Mouse (Mus musculus) embryonic stem cell, embryonic (primary cell): ENCODE results near the gene Snrnp70.

Experiments
- CTCF ChIA-PET, 4 experiments: fragments of 300-600 bp in 2 of 4; fragments of 350-600 bp in 2 of 4; sonication (Branson Sonifier 250); formaldehyde crosslinking; loops; one replicate each; lab custom pipeline; 2022; ENCODE audit warnings: inconsistent platforms in 2 of 4; lab: Charles Lee
- POLR2A ChIA-PET, 4 experiments: fragments of 300-600 bp in 2 of 4; fragments of 350-600 bp in 2 of 4; sonication (Branson Sonifier 250); formaldehyde crosslinking; loops; one replicate each; lab custom pipeline; 2022; ENCODE audit warnings: antibody characterized with exemption in 4 of 4, inconsistent platforms in 1 of 4; lab: Charles Lee

Snrnp70 gene

DNA sequence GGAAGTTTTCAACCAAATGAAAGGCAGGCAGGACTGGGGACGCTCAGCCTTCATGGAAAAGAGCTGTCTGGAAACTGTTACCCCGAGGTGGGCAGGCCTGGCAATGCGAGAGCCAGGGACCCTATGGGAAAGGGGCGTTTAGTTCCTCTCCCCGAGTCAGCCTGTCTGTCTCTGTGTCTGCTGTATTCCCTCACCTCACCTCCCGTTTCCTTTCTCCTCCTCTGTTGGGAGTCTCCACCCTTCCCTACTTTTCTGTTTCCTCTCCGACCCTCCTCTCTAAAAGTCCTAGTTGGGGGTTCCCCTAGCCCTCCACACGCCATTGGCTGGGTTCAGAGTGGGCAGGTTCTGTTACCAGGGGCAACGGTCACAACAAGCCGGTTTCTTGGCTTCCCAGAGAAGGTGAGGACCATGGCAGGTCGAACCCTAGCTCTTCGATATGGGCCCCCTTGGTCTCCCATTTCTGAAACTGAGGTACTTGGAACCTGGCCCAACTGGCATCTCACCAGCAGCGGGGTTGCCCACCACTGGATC lies 22.5 kb upstream of the Snrnp70 start:
- ChIA-PET CTCF (interaction anchor here in 3 of 4 experiments (0.6 to 6.0 kb wide), 9 partner anchors 13 to 155 kb away, joined by 3 to 39 read pairs (median 6); partner anchors contain the start of genes Gys1 (in 2 of the 3) and Kcna7 (in 1 of the 3)), POLR2A (interaction anchor here (0.7 to 8.4 kb wide), 25 partner anchors 9 to 454 kb away, joined by 3 to 114 read pairs (median 4); partner anchors contain the start of genes Gys1 (in 3 of the 4), Snrnp70 (in 2 of the 4), Ftl1 (in 1 of the 4) and Kcna7 (in 1 of the 4))

DNA sequence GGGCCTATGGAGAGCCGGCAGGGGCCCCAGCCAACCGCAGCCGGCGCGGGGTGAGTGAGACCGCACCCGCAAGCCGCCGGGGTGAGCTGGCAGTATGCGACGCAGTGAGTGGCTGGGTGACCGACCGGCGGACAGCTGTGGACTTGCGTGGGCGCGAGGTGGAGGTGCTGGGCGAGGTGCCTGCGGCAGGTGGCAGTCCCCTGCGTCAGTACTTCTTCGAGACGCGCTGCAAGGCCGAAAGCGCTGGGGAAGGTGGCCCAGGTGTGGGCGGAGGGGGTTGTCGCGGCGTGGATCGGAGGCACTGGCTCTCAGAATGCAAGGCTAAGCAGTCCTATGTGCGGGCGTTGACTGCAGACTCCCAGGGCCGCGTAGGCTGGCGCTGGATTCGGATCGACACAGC lies 20.1 kb upstream of the Snrnp70 start:
- CTCF ChIA-PET = interaction anchor here in 2 of 4 experiments (0.6 to 2.4 kb wide), 6 partner anchors 10 to 747 kb away, joined by 3 to 13 read pairs (median 6); partner anchors contain the start of genes Gys1 (in 2 of the 2) and Kcna7 (in 1 of the 2)
- POLR2A ChIA-PET = interaction anchor here in 3 of 4 experiments (0.6 to 8.4 kb wide), 12 partner anchors 9 to 394 kb away, joined by 3 to 114 read pairs (median 4); partner anchors contain the start of genes Gys1 (in 2 of the 3), Kcna7 (in 1 of the 3), Ppfia3 (in 1 of the 3) and Ruvbl2 (in 1 of the 3)

DNA sequence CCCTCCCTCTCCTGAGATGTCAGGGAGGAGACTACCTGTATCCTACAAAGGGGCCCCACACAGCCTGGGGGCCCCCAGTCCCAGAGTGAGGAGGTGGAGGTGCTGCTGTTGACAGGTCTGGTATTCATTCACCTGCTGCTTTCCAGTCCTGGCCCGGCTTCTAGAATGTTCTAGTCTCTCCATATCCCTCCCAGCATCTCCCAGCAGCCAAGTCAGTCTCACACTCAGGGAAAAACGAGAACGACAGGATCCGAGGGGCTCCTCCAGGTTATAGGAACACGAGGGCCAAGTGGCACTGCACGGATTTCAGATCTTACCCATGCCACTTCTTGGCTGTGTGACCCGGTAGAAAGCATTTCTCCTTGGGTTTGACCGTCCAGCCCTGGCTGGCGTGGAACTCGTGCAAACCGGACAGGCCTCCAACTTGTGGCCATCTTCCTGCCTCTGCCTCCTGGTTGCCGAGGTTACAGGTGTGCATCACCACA lies 19.2 kb upstream of the Snrnp70 start:
- POLR2A ChIA-PET = interaction anchor here in 1 of 4 experiments (0.7 to 2.1 kb wide), 3 partner anchors 19 to 61 kb away, joined by 3 to 8 read pairs (median 4); partner anchors contain the start of gene Gys1
- CTCF ChIA-PET = interaction anchor here in 1 of 4 experiments (0.6 kb wide), 1 partner anchor 25 kb away, joined by 3 read pairs; no protein-coding TSS in a partner anchor

DNA sequence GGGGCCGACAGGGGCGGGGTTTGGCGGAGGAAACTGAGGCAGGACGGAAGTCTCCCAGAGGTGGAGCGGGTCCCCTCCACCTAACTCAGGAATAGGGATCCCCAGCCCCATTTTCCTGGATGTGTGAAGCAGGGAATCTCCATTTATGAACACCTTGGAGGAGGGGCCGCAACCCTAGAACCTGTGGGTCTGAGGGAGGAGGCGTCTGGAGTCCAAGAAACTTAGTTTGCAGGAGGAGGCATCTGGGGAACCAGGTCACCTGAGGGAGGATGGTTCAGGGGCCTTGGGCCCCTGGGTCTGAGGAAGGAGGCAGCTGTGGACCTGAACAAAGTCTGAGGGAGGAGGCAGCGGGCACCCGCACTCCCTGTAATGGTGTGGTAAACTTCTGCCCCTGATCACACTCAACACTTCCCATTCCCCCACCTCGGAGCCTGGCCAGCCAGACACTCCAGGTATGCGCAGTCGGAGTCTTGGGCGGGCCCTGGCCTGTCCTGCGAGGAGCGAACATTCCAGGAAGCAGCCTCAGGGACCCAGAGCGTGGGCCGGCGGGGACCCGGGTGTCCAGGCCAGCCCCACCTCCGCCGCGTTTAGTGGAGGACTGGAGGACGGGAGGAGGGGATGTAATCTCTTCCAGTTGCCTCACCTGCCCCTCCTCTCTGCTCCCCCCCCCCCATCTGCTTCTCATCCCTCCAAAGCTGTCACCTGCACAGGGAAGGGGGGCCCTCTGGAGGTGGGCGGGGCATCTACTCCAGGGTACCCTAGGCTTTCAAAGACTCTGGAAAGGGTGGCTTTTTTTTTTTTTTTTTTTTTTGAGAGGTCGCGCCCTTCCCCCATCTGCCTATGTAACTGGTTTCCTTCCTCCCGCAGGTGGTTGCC lies 18.6 kb upstream of the Snrnp70 start:
- ChIA-PET POLR2A (interaction anchor here (0.6 to 2.1 kb wide), 63 partner anchors 8 to 427 kb away, joined by 3 to 19 read pairs (median 4); partner anchors contain the start of genes Gys1 (in 3 of the 4), Kcna7 (in 3 of the 4), Ftl1 (in 2 of the 4) and Ruvbl2 (in 2 of the 4)), CTCF (interaction anchor here (0.6 to 2.1 kb wide), 14 partner anchors 9 to 268 kb away, joined by 3 to 22 read pairs (median 4); partner anchors contain the start of genes Kcna7 (in 2 of the 4), Gys1 (in 1 of the 4), Ppfia3 (in 1 of the 4) and Snrnp70 (in 1 of the 4))

DNA sequence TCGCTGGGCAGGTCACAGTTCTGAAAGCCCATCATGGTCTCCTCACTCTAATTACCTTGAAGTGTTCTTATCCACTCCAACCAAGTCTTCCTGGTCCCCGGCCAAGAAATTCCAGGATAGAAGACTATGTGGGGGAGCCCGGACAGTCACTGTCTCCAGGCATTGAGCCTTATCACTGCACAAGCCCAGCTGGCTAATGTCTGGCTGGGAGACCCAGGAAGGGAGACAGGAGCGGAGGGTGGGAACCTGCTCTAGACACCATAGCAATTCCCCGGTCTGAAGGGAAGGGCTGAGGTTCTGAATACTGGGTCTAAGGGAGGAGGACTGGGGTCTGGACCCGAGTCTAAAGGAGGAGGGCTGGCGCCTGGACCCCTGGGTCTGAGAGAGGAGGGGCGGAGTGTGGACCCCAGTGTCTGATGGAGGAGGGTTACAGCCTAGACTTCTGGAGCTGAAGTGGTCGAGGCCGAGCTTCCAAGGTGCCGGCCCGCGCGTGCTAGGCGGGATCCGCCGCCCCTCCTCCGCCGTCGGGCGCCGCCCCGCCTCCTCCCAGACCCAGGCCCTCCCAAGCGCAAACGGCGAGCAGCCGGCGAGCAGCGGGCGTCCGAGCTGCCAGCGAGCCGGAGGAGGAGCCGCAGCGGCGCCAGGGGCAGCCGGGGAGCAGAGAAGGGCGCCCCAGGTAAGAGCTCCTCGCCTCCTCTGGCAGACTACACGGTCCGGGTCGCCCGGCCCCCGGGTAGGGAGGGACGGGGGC lies 17.7 kb upstream of the Snrnp70 start, which contains the start of gene Ntf5:
Ntf5 (plus strand) TSS at position 583 of the 751 bp plus-strand sequence.
- CTCF ChIA-PET = interaction anchor here (0.6 to 2.1 kb wide), 17 partner anchors 8 to 269 kb away, joined by 3 to 22 read pairs (median 4); partner anchors contain the start of genes Kcna7 (in 3 of the 4), Gys1 (in 1 of the 4), Ppfia3 (in 1 of the 4) and Snrnp70 (in 1 of the 4)
- POLR2A ChIA-PET = interaction anchor here (0.6 to 2.1 kb wide), 69 partner anchors 8 to 427 kb away, joined by 3 to 19 read pairs (median 4); partner anchors contain the start of genes Gys1 (in 3 of the 4), Kcna7 (in 3 of the 4), Snrnp70 (in 3 of the 4) and Ftl1 (in 2 of the 4)

DNA sequence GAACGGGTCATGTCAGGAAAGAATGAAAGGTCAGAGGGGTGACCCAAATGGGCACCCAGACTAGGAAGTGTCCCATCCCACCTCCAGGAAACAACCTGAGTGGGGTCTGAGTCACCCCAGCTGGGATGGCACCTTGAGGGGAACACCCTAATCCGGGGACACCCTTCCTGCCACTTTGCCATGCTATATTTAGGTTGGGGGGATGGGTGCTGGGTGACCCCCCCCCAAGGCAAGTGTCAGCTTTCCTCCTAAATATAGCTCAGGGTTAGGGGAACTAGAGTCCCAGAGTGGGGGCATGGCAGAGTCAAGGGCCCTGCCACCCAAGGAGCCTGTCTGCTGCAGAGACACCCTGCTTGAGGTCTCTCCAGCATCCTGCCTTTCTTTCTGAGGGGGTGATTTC lies 16.9 kb upstream of the Snrnp70 start:
- ChIA-PET POLR2A (interaction anchor here (0.8 to 2.1 kb wide), 20 partner anchors 7 to 320 kb away, joined by 3 to 19 read pairs (median 6); partner anchors contain the start of genes Ftl1 (in 2 of the 4), Gys1 (in 2 of the 4), Ruvbl2 (in 2 of the 4) and Kcna7 (in 1 of the 4)), CTCF (interaction anchor here in 3 of 4 experiments (0.6 to 2.1 kb wide), 4 partner anchors 7 to 112 kb away, joined by 3 to 22 read pairs (median 4); partner anchors contain the start of genes Gys1 (in 1 of the 3) and Kcna7 (in 1 of the 3))

DNA sequence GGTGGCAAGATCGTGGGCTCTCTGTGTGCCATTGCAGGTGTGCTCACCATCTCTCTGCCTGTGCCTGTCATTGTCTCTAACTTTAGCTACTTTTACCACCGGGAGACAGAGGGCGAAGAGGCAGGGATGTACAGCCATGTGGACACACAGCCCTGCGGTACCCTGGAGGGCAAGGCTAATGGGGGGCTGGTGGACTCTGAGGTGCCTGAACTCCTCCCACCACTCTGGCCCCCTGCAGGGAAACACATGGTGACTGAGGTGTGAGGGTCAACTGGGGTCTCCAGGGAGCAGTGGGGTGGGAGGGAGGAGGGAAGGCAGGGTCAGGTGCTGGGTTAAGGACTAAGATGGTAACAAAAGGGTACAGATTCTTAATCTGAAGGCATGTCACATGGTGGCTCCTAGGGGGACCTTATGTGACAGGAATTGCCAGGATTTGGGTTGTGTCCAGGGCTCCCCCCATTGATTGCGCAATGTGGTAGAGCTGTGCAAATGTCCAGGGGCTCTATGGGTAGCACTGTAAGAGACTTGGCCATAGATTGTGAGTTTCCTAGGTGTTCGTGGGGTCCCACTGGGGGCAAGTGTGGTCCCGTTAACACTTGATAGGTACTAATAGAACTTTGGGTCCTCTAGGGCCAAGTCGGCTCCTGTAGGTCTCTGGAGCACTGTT lies 14.1 kb upstream of the Snrnp70 start:
- POLR2A ChIA-PET = interaction anchor here in 2 of 4 experiments (0.7 to 39.9 kb wide), 8 partner anchors 10 to 110 kb away, joined by 3 to 1478 read pairs (median 4); partner anchors contain the start of genes Snrnp70 (in 2 of the 2), Lhb (in 1 of the 2), Lin7b (in 1 of the 2) and Ppfia3 (in 1 of the 2)
- CTCF ChIA-PET = interaction anchor here in 2 of 4 experiments (0.7 to 1.6 kb wide), 3 partner anchors 25 to 181 kb away, joined by 3 to 5 read pairs (median 5); partner anchors contain the start of gene Gys1 (in 1 of the 2)

DNA sequence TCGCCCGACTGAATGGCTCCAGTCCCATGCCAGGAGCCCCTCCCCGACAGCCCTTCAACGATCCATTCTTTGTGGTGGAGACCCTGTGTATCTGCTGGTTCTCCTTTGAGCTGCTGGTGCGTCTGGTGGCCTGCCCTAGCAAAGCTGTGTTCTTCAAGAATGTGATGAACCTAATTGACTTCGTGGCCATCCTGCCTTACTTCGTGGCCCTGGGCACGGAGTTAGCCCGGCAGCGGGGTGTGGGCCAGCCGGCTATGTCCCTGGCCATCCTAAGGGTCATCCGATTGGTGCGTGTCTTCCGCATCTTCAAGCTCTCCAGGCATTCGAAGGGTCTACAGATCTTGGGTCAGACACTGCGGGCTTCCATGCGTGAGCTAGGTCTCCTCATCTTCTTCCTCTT lies 13.4 kb upstream of the Snrnp70 start:
- ChIA-PET POLR2A (interaction anchor here in 3 of 4 experiments (0.6 to 39.9 kb wide), 8 partner anchors 9 to 129 kb away, joined by 3 to 1478 read pairs (median 4); partner anchors contain the start of genes Snrnp70 (in 2 of the 3), Lhb (in 1 of the 3), Lin7b (in 1 of the 3) and Ppfia3 (in 1 of the 3)), CTCF (interaction anchor here in 3 of 4 experiments (0.6 to 1.6 kb wide), 4 partner anchors 25 to 180 kb away, joined by 3 to 5 read pairs (median 4); partner anchors contain the start of gene Gys1 (in 1 of the 3))

DNA sequence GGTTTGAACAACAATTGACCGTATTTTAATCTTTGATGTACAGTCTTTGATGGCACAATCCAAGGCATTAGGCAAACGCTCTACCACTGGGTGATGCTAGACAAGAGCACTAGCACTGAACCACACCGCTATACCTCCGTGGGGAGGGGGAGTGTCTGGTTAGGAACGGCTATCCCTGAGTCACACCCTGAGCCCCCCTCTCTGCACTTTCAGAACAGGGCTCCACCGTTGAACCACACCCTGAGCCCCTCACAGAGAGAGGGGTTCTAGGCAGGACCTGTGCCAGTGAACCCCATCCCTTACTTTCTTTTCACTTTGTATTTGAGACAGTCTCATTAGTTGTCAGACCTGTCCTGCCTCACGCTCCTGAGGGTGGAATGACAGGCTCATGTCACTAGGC lies 12.8 kb upstream of the Snrnp70 start:
- ChIA-PET POLR2A (interaction anchor here in 3 of 4 experiments (0.6 to 39.9 kb wide), 6 partner anchors 9 to 130 kb away, joined by 3 to 1478 read pairs (median 31); partner anchors contain the start of genes Snrnp70 (in 2 of the 3), Lhb (in 1 of the 3), Lin7b (in 1 of the 3) and Ppfia3 (in 1 of the 3)), CTCF (interaction anchor here in 1 of 4 experiments (1.1 to 4.9 kb wide), 2 partner anchors 26 to 67 kb away, joined by 4 to 47 read pairs; partner anchors contain the start of gene Gys1)

DNA sequence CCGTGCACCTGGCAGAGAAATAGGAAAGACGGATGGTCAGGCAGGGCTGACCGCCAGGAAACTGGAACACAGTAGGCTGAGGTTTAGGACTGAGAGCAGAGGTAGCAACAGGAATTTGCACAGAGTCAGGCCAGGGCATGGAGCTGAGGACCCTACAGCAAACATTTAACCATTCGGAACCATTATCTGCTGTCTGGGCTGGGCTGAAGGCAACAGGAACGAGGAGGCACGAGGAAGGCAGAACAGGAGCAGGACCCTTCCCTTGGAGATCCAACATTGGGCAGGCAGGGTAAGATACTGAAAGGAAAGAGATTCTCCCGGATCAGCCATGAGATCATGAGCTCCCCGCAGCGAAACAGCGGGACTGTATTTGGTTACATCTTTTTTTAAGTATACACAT lies 12.3 kb upstream of the Snrnp70 start:
- CTCF ChIA-PET = interaction anchor here in 1 of 4 experiments (1.1 to 4.9 kb wide), 2 partner anchors 27 to 67 kb away, joined by 4 to 47 read pairs; partner anchors contain the start of gene Gys1
- POLR2A ChIA-PET = interaction anchor here in 2 of 4 experiments (0.9 to 39.9 kb wide), 5 partner anchors 11 to 99 kb away, joined by 3 to 1478 read pairs (median 47); partner anchors contain the start of genes Ppfia3 (in 2 of the 2), Snrnp70 (in 2 of the 2), Lhb (in 1 of the 2) and Lin7b (in 1 of the 2)

DNA sequence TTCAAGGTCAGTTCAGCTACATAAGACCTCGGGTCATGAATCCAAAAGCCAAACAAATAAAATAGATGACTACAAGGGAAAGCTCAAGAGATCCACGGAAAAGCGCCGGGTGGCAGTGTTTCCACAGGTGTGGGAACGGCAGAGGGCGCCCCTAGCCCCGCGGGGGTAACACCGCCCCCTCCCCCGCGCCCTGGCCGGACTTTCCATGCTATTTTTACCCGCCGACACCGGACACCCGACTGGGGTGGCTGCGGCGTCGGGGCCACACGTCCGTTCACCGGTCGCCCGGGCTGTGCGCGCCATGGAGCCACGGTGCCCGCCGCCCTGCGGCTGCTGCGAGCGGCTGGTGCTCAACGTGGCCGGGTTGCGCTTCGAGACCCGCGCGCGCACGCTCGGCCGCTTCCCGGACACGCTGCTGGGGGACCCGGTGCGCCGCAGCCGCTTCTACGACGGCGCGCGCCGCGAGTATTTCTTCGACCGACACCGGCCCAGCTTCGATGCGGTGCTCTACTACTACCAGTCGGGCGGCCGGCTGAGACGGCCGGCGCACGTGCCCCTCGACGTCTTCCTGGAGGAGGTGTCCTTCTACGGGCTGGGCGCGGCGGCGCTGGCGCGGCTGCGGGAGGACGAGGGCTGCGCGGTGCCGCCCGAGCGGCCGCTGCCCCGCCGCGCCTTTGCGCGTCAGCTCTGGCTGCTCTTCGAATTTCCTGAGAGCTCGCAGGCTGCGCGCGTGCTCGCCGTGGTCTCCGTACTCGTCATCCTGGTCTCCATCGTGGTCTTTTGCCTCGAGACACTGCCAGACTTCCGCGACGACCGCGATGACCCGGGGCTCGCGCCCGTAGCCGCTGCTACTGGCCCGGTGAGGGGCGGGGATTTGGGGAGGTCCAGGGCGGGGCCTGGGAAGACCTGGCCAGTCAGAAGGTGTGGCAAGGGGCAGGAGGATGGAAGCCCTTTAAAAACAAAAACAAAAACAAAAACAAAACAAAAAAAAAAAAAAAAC lies 10.9 kb upstream of the Snrnp70 start:
- CTCF ChIA-PET = interaction anchor here (0.6 to 4.9 kb wide), 35 partner anchors 9 to 395 kb away, joined by 3 to 53 read pairs (median 8); partner anchors contain the start of genes Gys1 (in 2 of the 4), Lhb (in 2 of the 4), Ruvbl2 (in 2 of the 4) and Snrnp70 (in 2 of the 4)
- POLR2A ChIA-PET = interaction anchor here (0.6 to 39.9 kb wide), 37 partner anchors 10 to 420 kb away, joined by 3 to 1478 read pairs (median 8); partner anchors contain the start of genes Snrnp70 (in 4 of the 4), Gys1 (in 2 of the 4), Lhb (in 2 of the 4) and Ppfia3 (in 2 of the 4)

DNA sequence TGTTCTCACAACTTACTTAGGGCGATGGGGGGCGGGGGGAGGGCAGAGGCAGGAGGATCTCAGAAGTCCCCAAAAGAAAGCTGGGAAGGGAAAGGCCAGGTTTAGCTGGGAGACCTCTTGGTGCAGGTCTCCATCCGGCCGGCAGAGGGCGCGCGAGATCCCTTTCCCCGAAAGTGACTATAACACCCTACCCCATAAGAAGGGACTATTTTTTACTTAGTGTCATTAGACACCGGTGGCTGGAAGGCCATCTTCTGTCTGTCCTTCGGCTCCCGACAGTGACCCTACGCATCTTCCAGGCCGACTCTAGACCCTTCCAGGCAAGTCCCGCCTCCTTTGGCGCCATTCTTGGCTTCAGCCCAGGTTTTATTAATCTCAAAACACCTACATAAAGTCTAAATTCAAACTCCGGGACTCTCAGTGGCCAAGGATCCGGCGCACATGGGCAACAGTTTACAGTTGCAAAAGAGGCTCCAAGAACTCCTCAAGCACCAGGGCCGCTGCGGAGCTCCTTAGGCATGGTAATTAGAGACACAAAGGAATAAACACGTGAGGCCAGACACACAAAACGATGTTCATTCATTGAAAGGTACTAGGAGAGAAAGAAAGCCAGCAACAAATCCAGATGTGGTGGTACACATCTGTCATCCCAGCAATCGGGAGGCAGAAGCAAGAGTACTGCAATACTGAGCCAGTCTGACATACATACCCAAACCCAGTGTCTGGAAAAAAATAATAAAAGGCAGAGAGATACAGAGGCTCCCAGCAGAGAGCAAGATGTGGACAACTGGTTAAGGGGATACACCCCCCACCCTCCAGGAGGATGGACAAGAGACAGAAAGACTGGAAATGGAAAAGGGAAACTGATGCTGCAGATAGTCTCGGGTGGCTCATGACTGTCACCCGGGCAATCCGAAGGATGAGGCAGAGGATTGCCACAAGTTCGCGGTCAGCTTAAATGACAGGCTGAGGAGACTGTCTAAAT lies 9.8 kb upstream of the Snrnp70 start, which contains the start of gene Kcna7:
Kcna7 (plus strand) TSS at position 563 of the 985 bp plus-strand sequence.
- CTCF ChIA-PET = interaction anchor here (0.5 to 4.9 kb wide), 79 partner anchors 8 to 468 kb away, joined by 3 to 53 read pairs (median 5); partner anchors contain the start of genes Gys1 (in 3 of the 4), Lhb (in 3 of the 4), Ntf5 (in 3 of the 4) and Snrnp70 (in 3 of the 4)

More for the DNA sequence above, 9.8 kb upstream of the Snrnp70 start, which contains the start of gene Kcna7:
- POLR2A ChIA-PET = interaction anchor here in 3 of 4 experiments (0.6 to 39.9 kb wide), 68 partner anchors 8 to 419 kb away, joined by 3 to 1478 read pairs (median 4); partner anchors contain the start of genes Ntf5 (in 3 of the 3), Snrnp70 (in 3 of the 3), Gys1 (in 2 of the 3) and Lhb (in 2 of the 3)
